Mouse (Mus musculus) liver, embryonic 14.5 days (tissue): ENCODE results near the gene Gucd1.

Experiments used
- CTCF ChIP-seq: IDR thresholded peaks from 2 replicates; pipeline ENCODE4 v1.5.1; 2016; ENCODE audit warnings: antibody characterized with exemption, low read depth, control low read depth
- EP300 ChIP-seq: IDR thresholded peaks from 2 replicates; pipeline ENCODE4 v1.6.1; 2016; ENCODE audit warnings: antibody characterized with exemption, low read depth

DNA sequence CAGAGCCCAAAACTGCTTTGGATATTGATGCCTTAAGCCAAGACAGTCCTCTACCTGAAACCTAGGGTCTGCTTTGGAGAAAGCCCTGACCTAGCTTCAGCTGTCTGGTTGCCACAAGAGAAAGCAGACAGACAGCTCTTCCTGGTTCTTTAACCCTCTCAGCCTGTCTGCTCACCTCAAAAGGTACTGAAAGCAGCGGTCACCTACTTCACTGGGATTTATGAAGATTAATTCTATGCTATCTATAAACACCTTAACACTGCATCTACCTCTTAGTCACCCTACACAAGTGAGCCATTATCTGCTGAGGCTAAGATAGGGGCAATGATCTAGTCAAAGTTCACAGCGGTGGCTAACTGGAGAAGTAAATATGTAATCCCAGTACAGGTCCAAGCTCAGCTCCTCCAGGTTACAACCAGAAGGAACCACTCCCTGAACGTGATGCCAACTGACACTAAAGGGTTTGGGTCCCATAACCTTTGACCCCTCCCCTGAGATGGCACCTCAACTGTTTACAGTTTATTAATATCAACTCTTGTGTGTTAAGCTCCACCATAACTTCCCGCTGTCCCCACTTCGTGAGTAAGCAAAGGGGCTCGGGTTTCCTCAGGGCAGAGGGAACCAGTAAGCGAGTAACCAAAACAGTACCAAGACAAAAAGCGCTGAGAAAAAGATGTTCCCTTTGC, 1.6 kb downstream of the Gucd1 start:
- TF ChIP-seq CTCF (no peak), EP300 (no peak)
